Mouse (Mus musculus): ENCODE measurements around the gene Hspa2.

- TF ChIP-seq GATA1 (IDR thresholded peaks at IDR 0.05; ENCODE audit: low read length) (no peak), TAL1 (IDR thresholded peaks at IDR 0.05; ENCODE audit: low read length) (no peak)
Observed at GRCm38 (mm10) chr12:76367096-76367995, 36.6 kb upstream of the Hspa2 start.

Measured in erythroblast, embryonic 14.5 days (primary cell).